Mouse (Mus musculus) E14TG2a.4 (cell line): Measurements from ENCODE around the gene Ankrd35.

Source experiments
- CTCF ChIP-seq: conservative IDR thresholded peaks from 2 replicates; pipeline ENCODE4 v1.5.1; 2014; ENCODE audit warnings: low read length
- NANOG ChIP-seq: IDR thresholded peaks from 2 replicates; pipeline ENCODE4 v1.6.1; 2014; ENCODE audit warnings: borderline replicate concordance, low read length, mixed read lengths
- POU5F1 ChIP-seq: IDR thresholded peaks from 2 replicates; pipeline ENCODE4 v1.6.1; 2014; ENCODE audit warnings: low read length, borderline replicate concordance

- TF ChIP-seq CTCF (no peak), POU5F1 (no peak), NANOG (no peak)
Measured at GRCm38 (mm10) chr3:96708684-96709064, 38.7 kb downstream of the Ankrd35 start.
